Mouse (Mus musculus): Measurements from ENCODE around the gene Tmem44. TPM values are rescaled to one million over a fixed set of nuclear protein-coding genes. Genes with fewer than 3 reads are reported as not detected.

The Tmem44 gene
- polyA plus RNA-seq, 2 experiments = 16.9 to 39.4 TPM

DNA sequence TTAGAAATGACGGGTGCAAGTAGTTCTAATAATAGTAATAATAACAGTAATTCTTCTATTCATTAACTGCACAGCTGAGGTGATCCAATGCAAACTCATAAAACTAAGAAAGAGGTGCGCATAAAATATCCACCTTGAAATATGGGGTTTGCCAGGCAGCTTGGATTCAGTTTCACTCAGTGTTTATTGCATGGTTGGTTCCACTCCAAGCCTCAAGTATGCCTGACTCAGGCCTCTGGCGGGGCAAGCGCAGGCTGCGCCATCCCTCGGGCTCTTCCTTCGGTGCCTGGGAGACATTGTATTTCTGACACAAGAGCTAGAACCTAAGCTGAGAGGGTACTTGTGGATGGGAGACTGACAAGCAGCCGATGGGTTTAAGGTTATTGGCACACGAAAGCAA, 32.0 kb downstream of the Tmem44 start:
- Histone ChIP-seq H3K4me2 (replicated peaks; ENCODE audit: low read depth, low read length, severe bottlenecking) (no peak overlapping the region), H3K4me3 (replicated peaks; ENCODE audit: low read length) (no peak overlapping the region), H3K27ac (replicated peaks; ENCODE audit: low read depth, low read length) (no peak overlapping the region), H3K36me3 (ENCODE audit: control insufficient read depth, insufficient read depth, low read length) (peaks cover 3% of the 10 kb centered on the region; the same call in 1 of the 2 replicates), H3K9me3 (ENCODE audit: control insufficient read depth, low read length) (no peaks in the 10 kb centered on the region), H3K27me3 (ENCODE audit: control insufficient read depth, insufficient read depth, low read length) (no peaks in the 10 kb centered on the region), H3K9ac (ENCODE audit: low read depth, low read length, severe bottlenecking) (no peak overlapping the region), H3K4me1 (ENCODE audit: control insufficient read depth, insufficient read depth, low read length) (peaks cover 8% of the 10 kb centered on the region; the same call in 1 of the 2 replicates)
- 48% methylated on average over 9 of the region's 9 CpGs for WGBS
- ATAC-seq (ENCODE audit: low FRiP score, low read depth) (no peak), DNase-seq (ENCODE audit: low spot score) (no peak)
- TF ChIP-seq POLR2A (IDR thresholded peaks at IDR 0.05; ENCODE audit: borderline replicate concordance, extremely low read depth, insufficient read depth, insufficient read length) = no peak

- no peak for ATAC-seq (ENCODE audit: low FRiP score, low read depth)
- Histone ChIP-seq H3K27ac (replicated peaks; ENCODE audit: low read depth, low read length) (no peak overlapping the region), H3K4me1 (ENCODE audit: control insufficient read depth, insufficient read depth, low read length) (peaks cover 8% of the 10 kb centered on the region; the same call in 1 of the 2 replicates), H3K9ac (ENCODE audit: low read depth, low read length, severe bottlenecking) (no peak overlapping the region), H3K9me3 (ENCODE audit: control insufficient read depth, low read length) (no peaks in the 10 kb centered on the region), H3K36me3 (ENCODE audit: control insufficient read depth, insufficient read depth, low read length) (peaks cover 3% of the 10 kb centered on the region; the same call in 1 of the 2 replicates), H3K27me3 (ENCODE audit: control insufficient read depth, insufficient read depth, low read length) (no peaks in the 10 kb centered on the region), H3K4me3 (replicated peaks; ENCODE audit: low read length) (no peak overlapping the region), H3K4me2 (replicated peaks; ENCODE audit: low read depth, low read length, severe bottlenecking) (no peak overlapping the region)
- no peak for TF ChIP-seq POLR2A (IDR thresholded peaks at IDR 0.05; ENCODE audit: borderline replicate concordance, extremely low read depth, insufficient read depth, insufficient read length)
- 55% methylated on average over 11 of the region's 11 CpGs for WGBS
- no peak for DNase-seq (ENCODE audit: low spot score)
Measured at GRCm38 (mm10) chr16:30517666-30518283, 32.9 kb downstream of the Tmem44 start.

DNA sequence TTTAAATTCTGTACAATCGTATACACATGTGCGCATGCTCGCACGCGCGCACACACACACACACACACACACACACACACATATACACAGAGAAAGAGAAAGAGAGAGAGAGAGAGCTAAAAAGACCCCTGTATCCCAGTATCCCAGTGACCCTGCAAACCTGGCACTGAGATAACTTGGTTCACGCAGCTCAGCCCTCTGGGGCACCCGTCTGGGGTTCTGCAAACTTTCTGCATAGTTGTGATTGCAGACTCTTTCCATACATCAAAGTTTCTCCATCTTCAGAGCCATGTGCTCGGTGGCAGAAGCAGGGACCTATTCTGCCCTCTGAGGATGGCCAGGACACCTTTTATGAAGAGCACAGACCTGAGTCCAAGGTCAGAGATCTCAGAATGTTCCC, 33.6 kb downstream of the Tmem44 start:
- WGBS = 86% methylated on average over 9 of the region's 9 CpGs
- Histone ChIP-seq H3K27me3 (ENCODE audit: control insufficient read depth, insufficient read depth, low read length) (no peaks in the 10 kb centered on the region), H3K27ac (replicated peaks; ENCODE audit: low read depth, low read length) (no peak overlapping the region), H3K4me2 (replicated peaks; ENCODE audit: low read depth, low read length, severe bottlenecking) (no peak overlapping the region), H3K9ac (ENCODE audit: low read depth, low read length, severe bottlenecking) (no peak overlapping the region), H3K36me3 (ENCODE audit: control insufficient read depth, insufficient read depth, low read length) (peaks cover 3% of the 10 kb centered on the region; the same call in 1 of the 2 replicates), H3K4me3 (replicated peaks; ENCODE audit: low read length) (no peak overlapping the region), H3K4me1 (ENCODE audit: control insufficient read depth, insufficient read depth, low read length) (peaks cover 11% of the 10 kb centered on the region), H3K9me3 (ENCODE audit: control insufficient read depth, low read length) (no peaks in the 10 kb centered on the region)
- no peak for TF ChIP-seq POLR2A (IDR thresholded peaks at IDR 0.05; ENCODE audit: borderline replicate concordance, extremely low read depth, insufficient read depth, insufficient read length)
- ATAC-seq (ENCODE audit: low FRiP score, low read depth) (no peak), DNase-seq (ENCODE audit: low spot score) (no peak)

DNA sequence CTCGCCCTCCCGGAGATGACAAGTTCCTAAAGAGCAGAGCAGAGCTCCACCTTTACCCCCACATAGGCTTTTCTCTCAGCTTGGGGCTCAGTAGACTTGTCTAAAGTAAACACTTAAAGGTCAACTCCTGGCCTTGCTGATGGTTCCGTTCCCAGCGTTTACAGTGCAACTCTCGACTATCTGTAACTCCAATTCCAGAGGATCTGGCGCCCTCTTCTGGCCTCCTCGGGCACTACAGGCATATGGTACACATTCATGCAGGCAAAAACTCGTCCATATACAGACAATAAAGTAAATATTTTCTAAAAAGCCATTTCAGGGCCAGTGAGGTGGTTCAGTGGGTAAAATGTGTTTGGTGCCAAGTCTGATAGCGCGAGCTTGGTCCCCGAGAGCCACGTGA, 35.2 kb downstream of the Tmem44 start:
- peaks cover 16% of the 10 kb centered on the region for H3K4me1 ChIP-seq (ENCODE audit: control insufficient read depth, insufficient read depth, low read length)
- no peaks in the 10 kb centered on the region for H3K9me3 ChIP-seq (ENCODE audit: control insufficient read depth, low read length)
- H3K27ac ChIP-seq (replicated peaks; ENCODE audit: low read depth, low read length) = no peak overlapping the region
- no peak overlapping the region for H3K9ac ChIP-seq (ENCODE audit: low read depth, low read length, severe bottlenecking)
- 73% methylated on average over 12 of the region's 12 CpGs for WGBS
- no peak for TF ChIP-seq POLR2A (IDR thresholded peaks at IDR 0.05; ENCODE audit: borderline replicate concordance, extremely low read depth, insufficient read depth, insufficient read length)
- DNase-seq (ENCODE audit: low spot score) (no peak), ATAC-seq (ENCODE audit: low FRiP score, low read depth) (no peak)
- peaks cover 3% of the 10 kb centered on the region; the same call in 1 of the 2 replicates for H3K36me3 ChIP-seq (ENCODE audit: control insufficient read depth, insufficient read depth, low read length)
- no peak overlapping the region for H3K4me2 ChIP-seq (replicated peaks; ENCODE audit: low read depth, low read length, severe bottlenecking)
- no peaks in the 10 kb centered on the region for H3K27me3 ChIP-seq (ENCODE audit: control insufficient read depth, insufficient read depth, low read length)
- H3K4me3 ChIP-seq (replicated peaks; ENCODE audit: low read length) = no peak overlapping the region

- H3K4me3 ChIP-seq (replicated peaks; ENCODE audit: low read length) = no peak overlapping the region
- no peak overlapping the region for H3K9ac ChIP-seq (ENCODE audit: low read depth, low read length, severe bottlenecking)
- WGBS = 63% methylated on average over 20 of the region's 20 CpGs
- ATAC-seq (ENCODE audit: low FRiP score, low read depth) (peak; percentile 18; the same call in 1 of the 2 replicates), DNase-seq (ENCODE audit: low spot score) (peak; percentile 57)
- H3K4me2 ChIP-seq (replicated peaks; ENCODE audit: low read depth, low read length, severe bottlenecking) = no peak overlapping the region
- H3K36me3 ChIP-seq (ENCODE audit: control insufficient read depth, insufficient read depth, low read length) = peaks cover 3% of the 10 kb centered on the region; the same call in 1 of the 2 replicates
- no peaks in the 10 kb centered on the region for H3K9me3 ChIP-seq (ENCODE audit: control insufficient read depth, low read length)
- no peaks in the 10 kb centered on the region for H3K27me3 ChIP-seq (ENCODE audit: control insufficient read depth, insufficient read depth, low read length)
- no peak for TF ChIP-seq POLR2A (IDR thresholded peaks at IDR 0.05; ENCODE audit: borderline replicate concordance, extremely low read depth, insufficient read depth, insufficient read length)
- no peak overlapping the region for H3K27ac ChIP-seq (replicated peaks; ENCODE audit: low read depth, low read length)
- H3K4me1 ChIP-seq (ENCODE audit: control insufficient read depth, insufficient read depth, low read length) = peaks cover 19% of the 10 kb centered on the region
Measured at GRCm38 (mm10) chr16:30513050-30514024, 37.3 kb downstream of the Tmem44 start.
